Mouse (Mus musculus) hindbrain, embryonic 16.5 days (tissue): ENCODE data around the gene Traf4. TPM values are rescaled to one million over a fixed set of nuclear protein-coding genes. Genes with fewer than 3 reads are reported as not detected.
A peak's percentile ranks its signal among the peaks of the same experiment; 100 is the strongest.

Experiments
- ATAC-seq: fragments of 200-750 bp; cut with Nextera tagmentation; 2 replicates; pipeline ENCODE4 v1.8.0; 2017; ENCODE audit warnings: moderate TSS enrichment, moderate library complexity
- H3K27ac ChIP-seq: fragments of 300-500 bp; sonication (generic); 2 replicates; pipeline ENCODE4 v1.5.1; 2014; ENCODE audit warnings: low read depth, mild to moderate bottlenecking, control low read depth, low read length, moderate library complexity
- H3K27me3 ChIP-seq: fragments of 300-500 bp; sonication (generic); replicated peaks from 2 replicates; pipeline ENCODE4 v1.6.1; 2014; ENCODE audit warnings: low read length; ENCODE audit not compliant: control insufficient read depth, insufficient read depth
- H3K36me3 ChIP-seq: fragments of 300-500 bp; sonication (generic); 2 replicates; pipeline ENCODE4 v1.6.1; 2014; ENCODE audit warnings: mild to moderate bottlenecking, low read length, moderate library complexity, mixed read lengths; ENCODE audit not compliant: control insufficient read depth, insufficient read depth
- H3K4me1 ChIP-seq: fragments of 300-500 bp; sonication (generic); 2 replicates; pipeline ENCODE4 v1.6.1; 2014; ENCODE audit warnings: low read depth, low read length; ENCODE audit not compliant: control insufficient read depth, insufficient read depth
- H3K4me2 ChIP-seq: fragments of 300-500 bp; sonication (generic); 2 replicates; pipeline ENCODE4 v1.6.1; 2014; ENCODE audit warnings: mild to moderate bottlenecking, low read length, control low read depth, moderate library complexity
- H3K4me3 ChIP-seq: fragments of 300-500 bp; sonication (generic); 2 replicates; pipeline ENCODE4 v1.5.1; 2014; ENCODE audit warnings: mild to moderate bottlenecking, low read length, control low read depth, moderate library complexity
- H3K9ac ChIP-seq: fragments of 300-500 bp; sonication (generic); 2 replicates; pipeline ENCODE4 v1.6.1; 2014; ENCODE audit warnings: low read depth, mild to moderate bottlenecking, control low read depth, low read length, moderate library complexity
- H3K9me3 ChIP-seq: fragments of 300-500 bp; sonication (generic); 2 replicates; pipeline ENCODE4 v1.6.1; 2014; ENCODE audit warnings: mild to moderate bottlenecking, low read length, moderate library complexity; ENCODE audit not compliant: control insufficient read depth
- WGBS: fragments of 180-500 bp; shearing (Covaris S2); extraction: QIAGEN DNeasy Blood & Tissue Kit; methylation state at CpG from one replicate; pipeline ENCODE4 v1.1.7; 2014; 5-methylcytosine and 5-hydroxymethylcytosine counted together
- polyA plus RNA-seq: library from polyadenylated mRNA; unstranded; fragments of >200 nt; fragmentation: Nextera tagmentation; extraction: Ambion mirVana; gene quantifications from 2 replicates; pipeline ENCODE4 v1.2.1, GENCODE M21; 2015

Gene Traf4
- polyA plus RNA-seq, 1 experiment from 2014 or later, result 80.1 TPM

DNA sequence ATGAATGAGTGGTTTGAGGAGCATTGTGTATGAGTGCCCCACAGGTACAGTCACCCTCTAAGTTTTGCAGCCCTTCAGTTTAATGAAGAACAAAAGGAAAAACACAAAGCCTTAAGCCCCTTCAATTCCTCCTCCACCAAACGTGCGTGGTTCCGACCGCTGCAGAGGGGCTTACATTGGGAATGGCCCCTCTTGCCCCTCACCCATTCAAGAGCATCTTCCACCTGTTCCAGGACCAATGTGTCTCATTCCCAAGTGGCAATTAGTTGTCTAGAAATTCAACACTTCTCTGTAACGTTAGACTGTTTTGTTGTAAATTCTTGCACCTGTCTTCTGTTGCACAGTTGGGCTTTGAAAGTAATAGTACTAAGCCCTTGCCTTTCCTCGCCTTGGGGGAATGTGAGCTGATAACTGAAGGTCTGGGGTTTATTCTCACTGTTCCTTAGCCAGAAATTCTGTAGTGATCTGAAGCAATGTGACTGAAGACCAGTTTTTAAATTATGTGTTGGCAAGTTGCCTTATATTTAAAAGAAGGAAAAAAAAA lies 9.2 kb downstream of the Traf4 start:
- H3K9ac ChIP-seq, result no peak overlapping the region
- peaks cover 35% of the 10 kb centered on the region for H3K4me1 ChIP-seq
- WGBS, result 78% methylated on average over 6 of the region's 6 CpGs
- no peaks in the 10 kb centered on the region for H3K9me3 ChIP-seq
- peaks cover 32% of the 10 kb centered on the region for H3K36me3 ChIP-seq
- H3K27ac ChIP-seq, result no peak overlapping the region
- no peak for ATAC-seq
- H3K27me3 ChIP-seq, result no peaks in the 10 kb centered on the region
- H3K4me3 ChIP-seq, result no peak overlapping the region
- H3K4me2 ChIP-seq, result no peak overlapping the region

DNA sequence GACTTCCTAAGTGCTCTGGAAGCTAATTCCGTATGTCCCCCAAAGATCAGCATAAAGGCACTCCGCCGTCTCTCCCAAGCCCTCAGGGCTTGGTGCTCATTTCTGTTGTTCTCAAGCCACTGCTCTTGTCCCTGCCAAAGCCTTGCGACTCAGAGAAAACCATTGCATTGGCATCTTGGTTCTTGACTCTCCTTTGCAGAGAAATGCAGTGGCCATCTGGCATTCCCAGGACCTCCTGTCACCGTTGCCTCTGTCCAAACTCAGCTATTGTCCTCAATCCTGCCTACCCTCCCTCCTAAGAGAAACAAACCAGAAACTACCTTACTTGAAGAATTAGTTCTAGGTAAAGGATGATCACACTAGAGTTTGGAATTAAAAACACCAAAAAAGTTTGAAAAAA lies 9.7 kb downstream of the Traf4 start:
- Histone ChIP-seq H3K9me3 (no peaks in the 10 kb centered on the region), H3K4me2 (no peak overlapping the region), H3K4me3 (no peak overlapping the region), H3K27ac (no peak overlapping the region), H3K27me3 (no peaks in the 10 kb centered on the region), H3K36me3 (peaks cover 30% of the 10 kb centered on the region), H3K9ac (no peak overlapping the region), H3K4me1 (peaks cover 35% of the 10 kb centered on the region)
- 66% methylated on average over 5 of the region's 5 CpGs for WGBS
- ATAC-seq, result no peak

DNA sequence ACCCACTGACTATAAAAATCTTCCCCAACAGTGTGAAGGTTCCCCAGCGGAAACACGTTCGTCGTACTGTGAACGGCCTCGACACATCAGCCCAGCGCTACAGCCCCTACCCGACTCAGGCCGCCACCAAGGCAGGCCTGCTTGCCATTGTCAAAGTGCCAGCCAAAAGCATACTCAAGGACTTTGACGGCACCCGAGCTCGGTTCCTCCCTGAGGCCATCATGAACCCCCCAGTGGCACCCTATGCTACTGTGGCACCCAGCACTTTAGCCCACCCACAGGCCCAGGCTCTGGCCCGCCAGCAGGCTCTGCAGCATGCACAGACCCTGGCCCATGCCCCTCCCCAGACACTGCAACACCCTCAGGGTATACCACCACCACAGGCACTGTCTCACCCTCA lies 11.6 kb downstream of the Traf4 start:
- peak overlapping the region; percentile 71 for H3K27ac ChIP-seq
- 0 out of 2 replicates have a peak overlapping the region, but pooled peaks have one; percentile 14 for H3K9ac ChIP-seq
- H3K4me1 ChIP-seq, result peaks cover 35% of the 10 kb centered on the region
- 54% methylated on average over 13 of the region's 13 CpGs for WGBS
- no peak for ATAC-seq
- peaks cover 20% of the 10 kb centered on the region for H3K36me3 ChIP-seq
- H3K9me3 ChIP-seq, result no peaks in the 10 kb centered on the region
- no peaks in the 10 kb centered on the region for H3K27me3 ChIP-seq
- no peak overlapping the region for H3K4me2 ChIP-seq
- no peak overlapping the region for H3K4me3 ChIP-seq

DNA sequence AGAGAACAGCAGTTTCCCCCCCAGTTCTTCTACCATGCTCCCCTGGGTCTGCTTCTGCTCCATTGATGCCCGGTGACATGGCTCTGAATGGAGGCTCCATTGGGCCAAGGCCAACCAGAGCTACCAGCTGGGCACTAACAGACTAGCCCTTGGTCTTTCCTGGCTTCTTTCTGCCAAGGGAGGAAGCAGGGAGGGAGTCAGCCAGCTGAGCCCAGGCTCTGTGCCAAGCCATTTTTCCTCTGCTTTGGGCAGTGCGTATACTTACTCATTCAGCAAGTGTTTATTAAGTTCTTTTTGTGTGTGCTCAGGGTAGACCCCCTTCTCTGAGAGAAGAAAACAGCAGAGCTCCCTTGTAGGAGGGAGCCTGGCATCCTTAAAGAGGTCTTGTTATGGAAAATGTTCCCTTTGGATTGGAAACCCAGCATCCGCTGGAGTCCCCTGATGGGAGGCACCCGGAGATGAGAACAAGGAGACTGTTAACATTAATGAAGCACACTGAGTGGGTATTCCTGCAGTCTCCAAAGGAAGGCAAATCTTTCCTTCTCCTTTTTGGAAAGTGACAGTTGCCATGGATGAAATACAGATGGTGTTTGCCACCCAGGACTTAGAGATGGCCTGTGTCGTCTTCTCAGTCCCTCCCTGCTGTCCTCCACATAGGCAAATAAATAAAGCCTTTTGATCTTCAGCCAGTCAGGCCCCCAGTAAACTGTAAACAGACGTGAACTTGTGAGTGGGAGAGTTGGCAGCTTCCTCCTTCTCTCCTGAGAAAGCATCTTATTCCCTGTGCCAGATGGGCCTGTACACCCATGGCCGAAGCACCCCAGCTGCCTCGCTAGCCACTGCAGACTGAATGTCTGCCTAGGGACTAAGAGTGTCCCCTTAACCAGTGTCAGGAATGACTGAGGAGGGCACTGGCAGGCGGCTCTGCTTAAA lies 12.8 kb downstream of the Traf4 start:
- Histone ChIP-seq H3K9ac (no peak overlapping the region), H3K27ac (peak overlapping the region; percentile 80), H3K27me3 (no peaks in the 10 kb centered on the region), H3K4me3 (no peak overlapping the region), H3K4me1 (peaks cover 31% of the 10 kb centered on the region), H3K9me3 (no peaks in the 10 kb centered on the region), H3K36me3 (peaks cover 13% of the 10 kb centered on the region), H3K4me2 (peak overlapping the region; percentile 15; the same call in 1 of the 2 replicates)
- WGBS, result 26% methylated on average over 9 of the region's 9 CpGs
- ATAC-seq, result peak; percentile 89

GRCm38 (mm10) chr11:78151161-78151560 lies 14.2 kb downstream of the Traf4 start:
- Histone ChIP-seq H3K4me2 (no peak overlapping the region), H3K27ac (no peak overlapping the region), H3K4me3 (no peak overlapping the region), H3K36me3 (peaks cover 19% of the 10 kb centered on the region), H3K27me3 (no peaks in the 10 kb centered on the region), H3K9me3 (no peaks in the 10 kb centered on the region), H3K9ac (no peak overlapping the region), H3K4me1 (peaks cover 30% of the 10 kb centered on the region)
- ATAC-seq, result no peak
- 35% methylated on average over 1 of the region's 1 CpGs for WGBS

GRCm38 (mm10) chr11:78146707-78147543 lies 18.5 kb downstream of the Traf4 start:
- no peak for ATAC-seq
- no peak overlapping the region for H3K27ac ChIP-seq
- H3K36me3 ChIP-seq, result peaks cover 16% of the 10 kb centered on the region
- 93% methylated on average over 6 of the region's 6 CpGs for WGBS
- no peak overlapping the region for H3K9ac ChIP-seq
- peaks cover 2% of the 10 kb centered on the region; the same call in 1 of the 2 replicates for H3K4me1 ChIP-seq
- H3K27me3 ChIP-seq, result no peaks in the 10 kb centered on the region
- H3K4me3 ChIP-seq, result no peak overlapping the region
- H3K4me2 ChIP-seq, result no peak overlapping the region
- no peaks in the 10 kb centered on the region for H3K9me3 ChIP-seq

DNA sequence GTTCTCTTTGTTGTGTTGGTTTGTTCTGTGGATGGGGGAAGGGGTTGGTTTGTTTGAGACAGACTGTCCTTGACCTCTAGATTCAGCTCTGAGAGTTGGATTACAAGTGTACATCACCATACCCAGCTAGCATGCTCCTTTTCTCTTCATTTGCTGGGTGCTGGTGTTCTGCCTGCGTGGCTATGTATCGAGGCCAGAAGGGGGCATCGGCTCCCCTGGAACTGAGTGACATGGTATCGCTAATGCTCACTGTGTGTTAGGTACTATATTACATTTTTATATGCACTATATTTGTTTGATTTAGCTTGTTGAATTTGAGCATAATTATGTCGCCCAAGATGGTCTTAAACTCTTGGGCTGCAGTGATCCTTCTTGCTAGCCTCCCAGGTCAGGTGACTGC lies 19.2 kb downstream of the Traf4 start:
- Histone ChIP-seq H3K4me2 (no peak overlapping the region), H3K9ac (no peak overlapping the region), H3K36me3 (peaks cover 16% of the 10 kb centered on the region), H3K4me3 (no peak overlapping the region), H3K27me3 (no peaks in the 10 kb centered on the region), H3K27ac (no peak overlapping the region), H3K9me3 (no peaks in the 10 kb centered on the region), H3K4me1 (no peaks in the 10 kb centered on the region)
- no peak for ATAC-seq
- 87% methylated on average over 5 of the region's 5 CpGs for WGBS

DNA sequence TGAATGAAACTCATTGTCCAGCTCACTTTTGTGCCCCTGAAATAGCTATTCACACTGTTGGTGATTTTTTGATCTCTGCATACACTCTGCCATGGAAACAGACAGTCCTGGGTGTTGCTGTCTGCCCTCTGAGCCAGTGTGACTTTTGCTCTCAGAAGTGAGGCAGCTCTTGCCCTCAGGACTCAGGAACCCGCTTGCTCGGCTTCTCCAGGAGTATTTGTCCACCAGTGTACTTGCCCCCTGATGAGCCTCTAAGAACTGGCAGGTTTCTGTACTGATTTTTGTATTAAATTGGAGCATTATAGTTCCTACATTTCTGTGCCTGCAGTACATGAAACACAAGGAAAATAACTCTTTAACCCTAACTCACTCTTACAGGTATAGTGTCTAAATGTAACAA lies 21.9 kb downstream of the Traf4 start:
- Histone ChIP-seq H3K27ac (no peak overlapping the region), H3K36me3 (peaks cover 14% of the 10 kb centered on the region), H3K4me2 (no peak overlapping the region), H3K9me3 (no peaks in the 10 kb centered on the region), H3K4me3 (no peak overlapping the region), H3K9ac (no peak overlapping the region), H3K4me1 (no peaks in the 10 kb centered on the region), H3K27me3 (no peaks in the 10 kb centered on the region)
- WGBS, result 75% methylated on average over 2 of the region's 2 CpGs
- ATAC-seq, result no peak

DNA sequence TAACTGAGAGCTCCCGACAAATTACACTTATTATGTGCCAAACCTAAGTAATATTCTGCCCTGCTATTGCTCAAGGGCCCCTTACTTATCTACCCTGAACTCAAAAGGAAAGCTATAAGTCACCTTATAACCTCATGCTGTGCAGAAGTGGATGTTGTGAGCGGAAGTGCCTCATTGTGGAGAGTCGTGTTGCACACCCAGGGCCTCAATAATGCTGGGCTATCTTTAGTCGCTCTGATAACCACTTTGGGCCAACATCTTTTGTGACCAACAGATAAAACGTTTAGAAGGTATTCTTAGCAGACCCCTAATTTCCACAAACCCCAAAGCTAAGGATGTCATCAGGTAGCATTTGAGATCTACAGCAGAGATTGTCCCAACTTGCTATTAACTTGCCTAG lies 24.7 kb downstream of the Traf4 start:
- H3K27ac ChIP-seq, result no peak overlapping the region
- no peak overlapping the region for H3K4me3 ChIP-seq
- H3K9ac ChIP-seq, result no peak overlapping the region
- H3K27me3 ChIP-seq, result no peaks in the 10 kb centered on the region
- ATAC-seq, result no peak
- H3K36me3 ChIP-seq, result peaks cover 7% of the 10 kb centered on the region
- no peaks in the 10 kb centered on the region for H3K4me1 ChIP-seq
- no peak overlapping the region for H3K4me2 ChIP-seq
- H3K9me3 ChIP-seq, result no peaks in the 10 kb centered on the region
- 86% methylated on average over 5 of the region's 5 CpGs for WGBS
